10 mouse cellular contexts compared by ENCODE assay signal in the genomic region with DNA sequence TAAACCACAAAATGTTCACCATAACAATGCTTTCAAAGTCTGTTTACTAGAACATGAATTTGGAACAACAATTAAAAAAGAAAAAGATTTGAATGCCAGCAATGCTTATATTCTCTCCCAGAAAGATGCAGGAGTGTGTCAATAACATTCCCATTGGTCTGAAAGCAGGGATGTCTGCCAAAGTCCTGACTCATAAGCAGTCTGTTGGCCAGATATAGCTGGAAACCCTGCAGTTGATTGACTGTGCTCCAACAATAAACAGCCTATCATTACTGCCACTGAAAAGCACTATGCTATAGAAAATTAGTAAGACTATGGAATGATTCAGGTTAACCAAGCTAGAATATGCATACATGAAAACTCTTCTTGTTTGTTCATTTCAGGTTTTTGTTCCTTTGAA.
A peak's percentile ranks its signal among the peaks of the same experiment; 100 is the strongest.
DNase-seq lines count a peak whose midpoint lies in the region; ATAC-seq lines count a peak whose summit lies in the region.
"Had no signal": no experiment of that assay in that cellular context is flagged by ENCODE, and none has a peak within 500 bp of the region (broad histone marks: within the 10 kb centered on the region; RNA-seq: fewer than 3 reads in every experiment).

No protein-coding gene starts in this region.

- H3K4me2 ChIP-seq in forebrain, embryonic 14.5 days (ENCODE audit: low read length), result no peak overlapping the region
- H3K4me2 ChIP-seq in forebrain, embryonic 11.5 days (ENCODE audit: low read depth, low read length, severe bottlenecking), result no peak overlapping the region
- H3K4me2 ChIP-seq in lung, embryonic 16.5 days (ENCODE audit: low read depth, low read length), result no peak overlapping the region
- H3K4me2 ChIP-seq: hindbrain, embryonic 14.5 days had no signal

- no peak overlapping the region for H3K27ac ChIP-seq in forebrain, embryonic 14.5 days (ENCODE audit: low read depth, low read length)
- H3K27ac ChIP-seq in forebrain, embryonic 11.5 days (ENCODE audit: low read depth, low read length), result no peak overlapping the region
- no peak overlapping the region for H3K27ac ChIP-seq in lung, embryonic 16.5 days (ENCODE audit: low read length)
- H3K27ac ChIP-seq: hindbrain, embryonic 14.5 days; liver, embryonic 14.5 days had no signal

- peak; percentile 52; the same call in 1 of the 2 replicates for ATAC-seq in forebrain, embryonic 14.5 days
- ATAC-seq in forebrain, embryonic 11.5 days (replicated peaks; ENCODE audit: low FRiP score), result no peak
- peak; percentile 87 for ATAC-seq in lung, embryonic 16.5 days (ENCODE audit: low read depth)

- H3K4me1 ChIP-seq in forebrain, embryonic 14.5 days (ENCODE audit: control insufficient read depth, insufficient read depth, low read length), result no peaks in the 10 kb centered on the region
- H3K4me1 ChIP-seq in forebrain, embryonic 11.5 days (replicated peaks; ENCODE audit: control insufficient read depth, insufficient read depth, low read length), result no peaks in the 10 kb centered on the region
- H3K4me1 ChIP-seq in lung, embryonic 16.5 days (replicated peaks; ENCODE audit: control insufficient read depth, insufficient read depth, low read length), result no peaks in the 10 kb centered on the region

- no peak overlapping the region for H3K9ac ChIP-seq in forebrain, embryonic 14.5 days (ENCODE audit: low read length)
- H3K9ac ChIP-seq in forebrain, embryonic 11.5 days (ENCODE audit: low read length), result no peak overlapping the region
- H3K9ac ChIP-seq in lung, embryonic 16.5 days (ENCODE audit: low read length), result no peak overlapping the region
- H3K9ac ChIP-seq: hindbrain, embryonic 14.5 days; liver, embryonic 14.5 days had no signal

- no peak overlapping the region for H3K4me3 ChIP-seq in forebrain, embryonic 14.5 days (ENCODE audit: low read depth, low read length)
- no peak overlapping the region for H3K4me3 ChIP-seq in forebrain, embryonic 11.5 days (ENCODE audit: low read depth, low read length)
- H3K4me3 ChIP-seq in lung, embryonic 16.5 days (ENCODE audit: low read length), result no peak overlapping the region

- peak; percentile 62 for DNase-seq in forebrain, embryonic 14.5 days (ENCODE audit: low spot score)
- no peak for DNase-seq in forebrain, embryonic 11.5 days (ENCODE audit: low spot score)
- DNase-seq in lung, postnatal 14 days, result no peak
- DNase-seq in cerebellum, adult 11 months, result peak; percentile 37
- DNase-seq in heart, postnatal 4 days, result peak; percentile 20
- no peak for DNase-seq in ovary, postnatal 36 days (ENCODE audit: low spot score)
- DNase-seq in embryo, embryonic 10.5 days (ENCODE audit: low spot score), result no peak

- H3K9me3 ChIP-seq in forebrain, embryonic 14.5 days (replicated peaks; ENCODE audit: control insufficient read depth, low read length), result no peaks in the 10 kb centered on the region
- no peaks in the 10 kb centered on the region for H3K9me3 ChIP-seq in forebrain, embryonic 11.5 days (ENCODE audit: control insufficient read depth, low read length)
- H3K9me3 ChIP-seq in lung, embryonic 16.5 days (ENCODE audit: control insufficient read depth, low read length), result no peaks in the 10 kb centered on the region

- no peaks in the 10 kb centered on the region for H3K36me3 ChIP-seq in forebrain, embryonic 14.5 days (ENCODE audit: control insufficient read depth, insufficient read depth, low read length)
- no peaks in the 10 kb centered on the region for H3K36me3 ChIP-seq in forebrain, embryonic 11.5 days (ENCODE audit: control insufficient read depth, insufficient read depth, low read length)
- no peaks in the 10 kb centered on the region for H3K36me3 ChIP-seq in lung, embryonic 16.5 days (ENCODE audit: control insufficient read depth, insufficient read depth, low read length)

- H3K27me3 ChIP-seq in forebrain, embryonic 14.5 days (replicated peaks; ENCODE audit: control insufficient read depth, insufficient read depth, low read length), result no peaks in the 10 kb centered on the region
- H3K27me3 ChIP-seq in forebrain, embryonic 11.5 days (ENCODE audit: control insufficient read depth, insufficient read depth, low read length), result no peaks in the 10 kb centered on the region
- H3K27me3 ChIP-seq in lung, embryonic 16.5 days (ENCODE audit: control insufficient read depth, insufficient read depth, low read depth, low read length), result no peaks in the 10 kb centered on the region

Comparison
In these comparisons a context has a peak if more than half of its experiments do, and no peak if none do; other contexts are left out.
1. DNase-seq: peak in forebrain, embryonic 14.5 days (single experiment), cerebellum, adult 11 months (single experiment) and heart, postnatal 4 days (single experiment); none in forebrain, embryonic 11.5 days (single experiment), lung, postnatal 14 days (single experiment), ovary, postnatal 36 days (single experiment) and embryo, embryonic 10.5 days (single experiment).